Mouse (Mus musculus): ENCODE measurements around the gene Eps8.

Eps8 gene

DNA sequence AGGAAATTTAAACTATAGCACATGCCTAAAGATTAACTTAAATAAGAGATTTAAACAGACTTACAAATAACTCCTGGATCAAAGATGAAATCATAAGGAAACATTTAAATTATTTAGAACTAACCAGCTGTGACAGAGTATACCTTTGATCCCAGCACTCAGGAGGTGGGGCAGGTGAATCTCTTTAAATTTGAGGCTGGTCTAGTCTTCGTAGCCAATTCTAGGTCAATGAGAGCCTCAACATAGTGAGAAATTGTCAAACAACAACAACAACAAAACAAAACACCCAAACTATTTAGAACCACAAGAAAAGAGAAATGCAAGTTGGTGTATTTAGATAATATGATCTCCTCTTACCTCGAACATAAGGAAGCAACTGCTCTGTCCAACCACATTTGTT lies at the start of gene Eps8:
Gene Eps8 (minus strand): TSS at position 101 of the 400 bp plus-strand sequence.
- DNase-seq = no peak

- no peak for DNase-seq
Observed at GRCm38 (mm10) chr6:137703431-137703830, 48.8 kb upstream of the Eps8 start.

- DNase-seq = no peak
Observed at GRCm38 (mm10) chr6:137702918-137703317, 48.2 kb upstream of the Eps8 start.

GRCm38 (mm10) chr6:137702186-137702585 lies 47.5 kb upstream of the Eps8 start:
- no peak for DNase-seq

DNA sequence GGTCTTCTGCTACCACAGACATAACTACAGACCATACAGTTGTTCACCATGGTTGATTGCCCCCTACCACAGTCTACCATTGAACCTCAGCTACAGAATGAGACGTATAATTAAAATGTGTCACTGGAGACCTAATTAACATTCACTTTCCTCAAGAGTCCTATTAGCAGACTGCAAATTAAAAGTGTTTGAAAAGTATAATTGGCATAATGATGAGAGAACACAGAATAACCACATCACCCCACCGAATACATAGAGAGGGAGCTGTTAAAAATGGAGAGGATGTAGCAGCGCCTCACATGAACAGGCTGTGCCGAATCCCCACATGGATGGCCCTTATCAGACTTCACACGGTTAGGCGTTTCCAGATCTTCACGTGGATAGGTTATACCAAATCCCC lies 44.8 kb upstream of the Eps8 start:
- no peak for DNase-seq

DNA sequence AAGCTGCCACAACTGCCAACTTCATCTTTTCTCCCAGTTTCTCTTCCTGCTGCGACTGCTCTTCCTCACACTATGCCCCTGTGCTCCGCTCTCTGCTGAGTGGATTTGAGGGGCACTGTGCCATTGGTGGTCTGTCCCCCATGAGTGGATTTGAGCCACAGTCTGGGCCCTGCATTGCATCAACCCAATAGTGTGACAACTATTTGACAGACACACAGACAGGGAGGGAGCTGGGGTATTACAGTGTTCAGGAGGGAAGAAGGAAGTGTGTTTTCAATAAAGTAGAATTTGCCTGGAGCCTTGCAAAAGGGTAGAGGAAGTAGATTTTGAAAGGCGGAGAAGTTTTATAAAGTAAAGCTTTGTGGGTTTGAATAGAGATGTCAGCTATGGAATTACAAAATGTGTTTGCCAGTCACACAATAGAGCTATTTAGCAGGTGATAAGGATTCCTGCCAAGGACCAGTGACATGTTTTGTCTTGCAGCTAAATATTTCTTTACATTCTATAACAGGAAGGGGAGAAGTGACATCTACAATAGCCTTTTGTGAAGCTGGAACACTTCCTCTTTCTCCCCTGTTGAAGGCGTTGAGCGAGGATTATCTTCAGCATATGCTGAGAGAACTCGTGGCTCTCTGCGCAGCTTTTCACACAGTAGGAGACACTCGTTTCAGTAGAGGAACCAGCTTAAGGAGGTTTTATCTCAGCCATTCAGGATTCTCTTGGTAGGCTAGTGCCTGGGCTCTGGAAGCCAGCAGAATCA lies 41.9 kb upstream of the Eps8 start:
- DNase-seq = no peak

GRCm38 (mm10) chr6:137695046-137695445 lies 40.4 kb upstream of the Eps8 start:
- DNase-seq = no peak

GRCm38 (mm10) chr6:137694310-137694709 lies 39.6 kb upstream of the Eps8 start:
- DNase-seq = no peak

DNA sequence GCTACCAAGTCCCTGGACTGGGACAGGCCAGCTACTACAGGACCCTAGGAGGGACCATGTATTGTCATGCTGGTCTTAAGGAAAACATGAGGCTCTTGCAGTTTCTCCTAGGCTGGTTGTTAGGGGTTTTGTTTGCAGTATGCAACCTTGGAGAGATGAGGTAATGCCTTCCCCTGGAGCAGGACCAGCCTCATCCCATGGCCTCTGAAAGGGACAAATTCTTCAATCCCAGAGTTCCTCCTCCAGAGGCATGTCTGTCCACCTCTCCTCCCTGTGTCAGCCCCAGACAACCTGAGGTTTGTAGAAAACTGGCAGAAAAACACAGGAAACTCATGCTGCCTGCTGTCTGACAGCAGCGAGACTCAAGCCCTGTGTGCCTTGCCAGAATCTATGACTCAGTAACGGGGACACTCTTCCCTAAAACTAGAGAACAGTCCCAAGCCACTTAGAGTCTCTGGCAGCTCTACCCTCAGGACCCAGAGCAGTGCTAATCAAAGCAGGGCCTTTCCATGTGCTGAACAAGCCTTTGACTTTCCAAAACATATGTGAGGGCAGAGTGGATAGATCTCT lies 36.0 kb upstream of the Eps8 start:
- peak; percentile 14 to 26 for DNase-seq

DNA sequence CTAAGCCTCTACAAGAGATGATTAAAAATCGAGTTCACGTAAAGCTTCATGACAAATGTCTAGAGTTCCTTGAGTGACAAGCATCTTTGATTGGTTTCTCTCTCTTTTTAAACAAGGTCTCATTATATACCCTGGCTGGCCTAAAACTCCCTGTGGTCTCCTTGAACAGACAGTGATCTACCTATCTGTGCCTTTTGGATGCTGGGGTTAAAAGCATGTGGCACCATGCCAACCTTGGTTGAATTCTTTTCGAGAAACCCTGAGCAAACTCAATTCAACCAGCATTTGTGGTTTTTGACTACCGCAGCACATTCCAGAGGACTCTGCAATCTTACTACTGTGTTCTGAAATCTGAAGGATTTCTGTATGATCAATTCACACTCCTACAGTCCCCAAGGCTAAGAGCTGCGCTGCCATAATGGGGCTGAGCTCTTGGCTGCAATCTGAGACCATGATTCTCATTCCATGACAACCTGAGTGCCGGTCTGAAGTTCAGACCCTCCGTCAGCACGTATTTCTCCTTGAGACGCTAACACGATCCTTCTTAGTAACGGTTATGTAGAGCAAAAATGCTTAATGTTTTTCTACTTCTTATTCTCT lies 33.9 kb upstream of the Eps8 start:
- DNase-seq = no peak

DNA sequence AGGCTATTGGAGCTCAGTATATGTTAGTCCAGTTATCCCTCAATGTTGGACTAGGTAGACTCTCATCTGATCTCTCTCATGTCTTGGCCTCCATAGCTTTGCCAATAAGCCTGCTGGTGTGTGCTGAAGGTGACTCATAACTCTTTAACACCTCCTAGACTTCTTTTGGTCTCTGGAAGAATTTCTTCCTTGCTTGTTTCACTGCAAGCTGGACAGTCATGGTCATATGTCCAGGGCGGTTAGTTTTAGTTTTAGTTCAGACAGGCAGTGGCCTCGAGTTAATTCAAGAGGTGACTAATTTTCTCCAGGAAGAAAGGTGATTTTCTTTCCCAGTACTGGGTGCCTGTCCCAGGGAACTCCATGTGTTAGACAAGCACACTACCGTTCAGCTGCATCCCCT lies 33.4 kb upstream of the Eps8 start:
- no peak for DNase-seq

DNA sequence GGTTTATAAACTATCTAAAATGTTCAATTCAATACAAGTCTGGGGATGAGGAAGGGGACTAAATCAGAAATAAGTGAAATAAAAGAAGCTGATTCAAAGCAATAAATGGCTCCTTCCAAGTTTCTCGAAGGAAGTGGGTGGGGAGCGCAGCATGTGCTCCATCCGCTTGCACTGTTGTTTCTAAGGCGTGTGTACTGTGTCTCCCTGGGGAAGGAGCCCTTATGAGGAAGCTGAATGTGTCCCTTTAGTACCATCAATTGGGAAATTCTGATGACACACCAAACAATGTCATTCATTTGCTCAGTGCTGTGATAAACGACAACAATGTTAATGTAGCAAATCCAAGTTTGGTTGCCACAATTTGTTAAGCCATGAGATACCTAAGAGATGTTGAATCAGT lies 33.0 kb upstream of the Eps8 start:
- DNase-seq = no peak

DNA sequence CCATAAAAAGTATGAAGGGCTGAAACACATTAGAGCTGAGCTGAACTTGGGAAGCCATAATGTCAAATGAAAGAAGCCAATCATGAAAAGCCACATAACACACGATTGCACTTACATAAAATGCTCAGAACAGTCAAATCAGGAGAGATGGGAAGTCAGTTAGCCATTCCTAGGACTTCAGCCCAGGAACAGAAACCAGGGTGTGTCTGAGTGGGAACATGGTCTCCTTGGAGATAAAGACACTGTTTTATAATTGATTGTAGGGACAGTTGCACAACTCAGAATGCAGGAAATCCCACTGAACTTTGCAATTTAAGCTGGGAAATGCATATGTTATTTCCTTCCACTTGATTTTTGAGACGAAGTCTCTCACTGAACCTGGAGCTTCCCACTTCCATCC lies 28.0 kb upstream of the Eps8 start:
- no peak for DNase-seq

GRCm38 (mm10) chr6:137681000-137681399 lies 26.3 kb upstream of the Eps8 start:
- DNase-seq = no peak

GRCm38 (mm10) chr6:137676581-137676980 lies 21.9 kb upstream of the Eps8 start:
- DNase-seq = no peak

GRCm38 (mm10) chr6:137675556-137675955 lies 20.9 kb upstream of the Eps8 start:
- peak in 1 of 2 experiments; percentile 15 for DNase-seq

DNA sequence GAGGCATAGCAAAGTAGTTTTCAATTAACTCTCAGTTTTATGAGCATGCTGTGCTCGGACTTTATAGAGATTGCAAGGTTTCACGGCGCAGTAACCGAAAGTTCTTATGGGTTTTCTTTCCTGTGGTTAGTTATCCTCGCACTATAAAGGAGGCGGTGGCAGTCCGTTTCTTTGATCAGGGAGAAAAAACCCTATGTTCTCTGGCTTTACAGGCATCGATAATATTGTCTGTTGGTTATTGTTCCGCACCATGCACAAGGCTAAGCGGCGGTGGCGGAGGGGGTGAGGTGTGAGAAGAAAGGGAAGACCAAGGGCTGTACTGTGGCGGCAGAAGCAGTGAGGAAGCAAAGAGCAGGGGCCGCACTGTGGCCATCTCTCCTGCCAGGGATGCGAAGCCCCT lies 18.6 kb upstream of the Eps8 start:
- DNase-seq = no peak

GRCm38 (mm10) chr6:137671561-137671960 lies 16.9 kb upstream of the Eps8 start:
- no peak for DNase-seq

DNA sequence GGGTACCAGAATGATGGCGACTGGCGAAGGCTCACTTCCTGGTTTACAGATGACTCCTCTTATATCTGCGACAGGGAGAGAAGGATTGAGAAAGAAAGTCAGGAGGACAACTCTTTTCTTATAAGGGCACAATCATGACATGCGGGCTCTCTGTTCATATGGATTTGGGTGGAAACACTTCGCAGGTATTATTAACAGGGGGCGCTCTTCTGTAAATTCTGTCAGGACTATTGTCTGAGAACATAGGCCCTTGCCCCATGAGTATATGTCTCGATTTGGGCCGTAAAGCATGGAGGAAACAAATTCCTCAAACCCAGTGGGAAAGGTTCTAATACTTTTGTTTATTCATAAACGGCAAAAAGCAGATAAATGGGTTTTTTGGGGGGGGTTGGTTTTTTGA lies 16.1 kb upstream of the Eps8 start:
- no peak for DNase-seq

DNA sequence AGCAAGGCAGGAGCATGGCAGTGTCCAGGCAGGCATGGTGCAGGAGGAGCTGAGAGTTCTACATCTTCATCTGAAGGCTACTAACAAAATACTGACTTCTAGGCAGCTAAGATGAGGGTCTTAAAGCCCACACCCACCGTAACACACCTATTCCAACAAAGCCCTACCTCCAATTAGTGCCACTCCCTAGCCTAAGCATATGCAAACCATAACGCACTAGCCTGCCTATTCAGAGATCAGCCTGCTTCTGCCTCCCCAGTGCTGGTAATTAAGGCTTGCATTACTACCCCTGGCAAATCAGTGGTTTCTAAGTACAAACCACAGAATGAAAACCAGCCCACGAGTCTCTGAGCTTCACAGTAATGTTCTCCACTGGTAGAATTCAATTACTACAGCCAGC lies 15.2 kb upstream of the Eps8 start:
- DNase-seq = no peak

DNA sequence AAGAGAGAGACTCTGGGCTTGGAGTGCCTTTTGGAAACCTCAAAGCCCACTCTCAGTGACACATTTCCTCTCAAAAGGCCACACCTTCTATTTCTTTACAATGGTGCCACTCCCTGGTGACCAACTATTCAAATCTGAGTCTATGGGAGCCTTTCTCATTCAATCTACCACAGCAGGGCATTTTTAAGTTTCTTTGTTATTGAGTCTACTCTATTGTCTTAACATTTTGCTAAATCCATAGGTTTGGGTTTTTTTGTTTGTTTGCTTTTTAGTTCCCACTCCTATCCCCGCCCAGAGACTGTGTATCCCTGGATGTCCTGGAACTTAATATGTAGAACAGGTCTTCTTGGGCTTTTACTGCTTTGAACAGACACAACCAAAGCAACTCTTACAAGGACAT lies 14.8 kb upstream of the Eps8 start:
- no peak for DNase-seq

GRCm38 (mm10) chr6:137668331-137668730 lies 13.7 kb upstream of the Eps8 start:
- no peak for DNase-seq

GRCm38 (mm10) chr6:137667665-137668064 lies 13.0 kb upstream of the Eps8 start:
- DNase-seq = no peak

GRCm38 (mm10) chr6:137664936-137665335 lies 10.3 kb upstream of the Eps8 start:
- no peak for DNase-seq

Measured in cerebellum, postnatal 25 days (tissue).